Mouse (Mus musculus) mouse embryonic stem cell (cell line): ENCODE results near the gene G6pc3.
"Not testable (repeated sequence)": the region's sequence is repeated elsewhere in the genome, so short reads cannot be mapped to it uniquely, and the experiment has no call there.

ENCODE experiments used
- in situ Hi-C, 2 experiments: fragments of 300-500 bp; cut with MboI; formaldehyde crosslinking; loops; 1 replicate in 1 of 2; 3 replicates in 1 of 2; pipeline ENCODE4 v1.14.3; 2019 to 2020; ENCODE audit warnings: low sequenced_read_pairs in 2 of 2, low pct_unique_long_range_greater_than_20kb in 1 of 2, mixed read lengths in 1 of 2; ENCODE audit not compliant: unreplicated experiment in 1 of 2

Gene G6pc3

GRCm38 (mm10) chr11:102189461-102190436 lies at the start of gene G6pc3:
Gene G6pc3, plus strand, starts transcription at chr11:102189620.
- in situ Hi-C loops = no loop called here

GRCm38 (mm10) chr11:102140508-102140907 lies 48.9 kb upstream of the G6pc3 start:
- in situ Hi-C loops = loop anchor here in 1 of 2 experiments (10.0 kb wide), 1 partner anchor 76 kb away; no protein-coding TSS in a partner anchor

- in situ Hi-C loops = loop anchor here in 1 of 2 experiments (10.0 kb wide), 1 partner anchor 78 kb away; no protein-coding TSS in a partner anchor
These were observed 47.1 kb upstream of the G6pc3 start for GRCm38 (mm10) chr11:102142355-102142754.

GRCm38 (mm10) chr11:102144957-102145470 lies 44.4 kb upstream of the G6pc3 start:
- in situ Hi-C loops = loop anchor here in 1 of 2 experiments (10.0 kb wide), 1 partner anchor 80 kb away; no protein-coding TSS in a partner anchor

- in situ Hi-C loops = loop anchor here in 1 of 2 experiments (10.0 kb wide), 1 partner anchor 81 kb away; no protein-coding TSS in a partner anchor
These were observed 43.9 kb upstream of the G6pc3 start, which contains the start of gene Nags for GRCm38 (mm10) chr11:102145471-102146001. Gene Nags, plus strand, starts transcription at chr11:102145513.

- in situ Hi-C loops = loop anchor here in 1 of 2 experiments (10.0 kb wide), 1 partner anchor 81 kb away; no protein-coding TSS in a partner anchor
These were observed 43.4 kb upstream of the G6pc3 start for GRCm38 (mm10) chr11:102146005-102146404.

GRCm38 (mm10) chr11:102146531-102146930 lies 42.9 kb upstream of the G6pc3 start:
- in situ Hi-C loops = loop anchor here in 1 of 2 experiments (10.0 kb wide), 1 partner anchor 82 kb away; no protein-coding TSS in a partner anchor

GRCm38 (mm10) chr11:102147213-102147989 lies 42.0 kb upstream of the G6pc3 start:
- in situ Hi-C loops = loop anchor here in 1 of 2 experiments (10.0 kb wide), 1 partner anchor 83 kb away; no protein-coding TSS in a partner anchor

- in situ Hi-C loops = no loop called here
These were observed 33.2 kb upstream of the G6pc3 start, which contains the start of gene Tmem101 for GRCm38 (mm10) chr11:102156039-102156785. Gene Tmem101, minus strand, starts transcription at chr11:102156404.

- in situ Hi-C loops = no loop called here
These were observed 32.7 kb upstream of the G6pc3 start for GRCm38 (mm10) chr11:102156786-102157089.

GRCm38 (mm10) chr11:102158024-102158423 lies 31.4 kb upstream of the G6pc3 start:
- in situ Hi-C loops = not testable (repeated sequence)

GRCm38 (mm10) chr11:102159781-102160180 lies 29.6 kb upstream of the G6pc3 start:
- in situ Hi-C loops = no loop called here

- in situ Hi-C loops = no loop called here
These were observed 23.3 kb upstream of the G6pc3 start for GRCm38 (mm10) chr11:102165971-102166722.

GRCm38 (mm10) chr11:102167539-102167938 lies 21.9 kb upstream of the G6pc3 start:
- in situ Hi-C loops = no loop called here

GRCm38 (mm10) chr11:102168689-102169088 lies 20.7 kb upstream of the G6pc3 start:
- in situ Hi-C loops = no loop called here

GRCm38 (mm10) chr11:102179836-102180235 lies 9.6 kb upstream of the G6pc3 start:
- in situ Hi-C loops = no loop called here

GRCm38 (mm10) chr11:102184253-102184645 lies 5.2 kb upstream of the G6pc3 start:
- in situ Hi-C loops = no loop called here
